Mouse (Mus musculus): ENCODE data around the gene Dmgdh. TPM values are rescaled to one million over a fixed set of nuclear protein-coding genes. Genes with fewer than 3 reads are reported as not detected.
A peak's percentile ranks its signal among the peaks of the same experiment; 100 is the strongest.

The Dmgdh gene
- polyA plus RNA-seq, 1 experiment, result not detected

DNA sequence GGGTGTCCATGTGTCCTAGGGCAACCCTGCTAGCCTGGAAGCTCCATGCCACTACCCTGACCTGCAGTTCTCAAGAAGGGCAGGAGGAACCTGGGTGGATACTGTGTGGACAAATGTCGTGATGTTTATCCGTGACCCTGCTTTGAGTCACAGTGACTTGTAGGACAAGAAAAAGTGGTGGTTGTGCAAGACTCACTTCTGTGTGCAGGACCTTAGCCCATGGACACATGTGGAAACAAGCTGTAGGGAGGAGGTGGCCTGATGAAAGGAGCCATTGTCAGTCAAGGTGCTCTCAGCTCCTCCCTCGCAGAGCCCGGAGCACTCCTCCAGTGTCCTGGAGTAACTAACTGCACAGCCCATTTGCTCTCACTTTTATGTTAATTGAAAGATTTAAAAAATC, 31.5 kb downstream of the Dmgdh start:
- H3K4me1 ChIP-seq (ENCODE audit: control insufficient read depth, insufficient read depth, low read length), result no peaks in the 10 kb centered on the region
- TF ChIP-seq POLR2A (IDR thresholded peaks at IDR 0.05; ENCODE audit: borderline replicate concordance, low read depth, low read length) (no peak), CTCF (IDR thresholded peaks at IDR 0.05; ENCODE audit: low read depth, low read length) (no peak)
- H3K4me3 ChIP-seq (ENCODE audit: insufficient read depth, low read length), result no peak overlapping the region
- H3K27ac ChIP-seq (ENCODE audit: insufficient read depth, low read depth, low read length), result no peak overlapping the region

DNA sequence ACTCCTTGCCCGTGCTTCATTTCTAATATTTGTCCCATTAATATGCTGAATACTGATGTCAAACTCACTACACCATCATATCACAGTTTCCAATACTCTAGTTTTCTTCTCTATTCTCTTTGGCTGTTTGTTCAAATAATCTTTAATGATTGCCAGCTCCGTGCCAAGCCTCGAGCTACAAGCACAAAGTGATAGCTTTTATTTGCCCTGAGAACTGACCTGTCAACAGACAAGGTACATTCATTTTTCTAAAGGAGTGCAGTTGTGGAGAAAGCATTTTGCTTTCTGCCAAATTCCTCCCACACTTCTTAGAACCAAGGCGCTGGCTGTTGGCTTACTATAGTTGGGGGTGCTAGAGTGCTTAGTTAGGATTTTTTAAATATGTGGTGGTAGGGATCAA, 33.0 kb downstream of the Dmgdh start:
- Histone ChIP-seq H3K4me3 (ENCODE audit: insufficient read depth, low read length) (no peak overlapping the region), H3K4me1 (ENCODE audit: control insufficient read depth, insufficient read depth, low read length) (no peaks in the 10 kb centered on the region), H3K27ac (ENCODE audit: insufficient read depth, low read depth, low read length) (no peak overlapping the region)
- TF ChIP-seq CTCF (IDR thresholded peaks at IDR 0.05; ENCODE audit: low read depth, low read length) (no peak), POLR2A (IDR thresholded peaks at IDR 0.05; ENCODE audit: borderline replicate concordance, low read depth, low read length) (no peak)

DNA sequence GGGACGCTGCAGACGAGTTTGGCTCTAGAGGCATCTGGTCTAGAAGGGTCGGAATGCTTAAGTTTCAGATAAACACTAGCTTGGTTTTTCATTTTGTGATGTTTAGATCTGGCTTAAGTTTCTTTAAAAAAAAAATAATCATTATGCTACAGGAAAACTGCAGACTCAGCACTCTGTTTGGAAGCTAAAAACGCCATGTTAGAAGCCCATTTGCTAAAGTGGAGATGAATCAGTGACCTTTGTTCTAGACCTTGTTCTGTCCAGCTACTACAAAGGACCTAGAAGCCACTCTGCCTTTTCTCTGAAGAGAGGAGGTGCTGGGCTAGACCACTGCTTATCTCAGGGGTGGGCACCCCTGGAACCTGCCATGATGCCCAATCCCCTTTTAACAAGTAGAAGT, 36.1 kb downstream of the Dmgdh start:
- Histone ChIP-seq H3K4me1 (ENCODE audit: control insufficient read depth, insufficient read depth, low read length) (no peaks in the 10 kb centered on the region), H3K4me3 (ENCODE audit: insufficient read depth, low read length) (no peak overlapping the region), H3K27ac (ENCODE audit: insufficient read depth, low read depth, low read length) (no peak overlapping the region)
- TF ChIP-seq CTCF (IDR thresholded peaks at IDR 0.05; ENCODE audit: low read depth, low read length), result no peak
- TF ChIP-seq POLR2A (IDR thresholded peaks at IDR 0.05; ENCODE audit: borderline replicate concordance, low read depth, low read length), result no peak

DNA sequence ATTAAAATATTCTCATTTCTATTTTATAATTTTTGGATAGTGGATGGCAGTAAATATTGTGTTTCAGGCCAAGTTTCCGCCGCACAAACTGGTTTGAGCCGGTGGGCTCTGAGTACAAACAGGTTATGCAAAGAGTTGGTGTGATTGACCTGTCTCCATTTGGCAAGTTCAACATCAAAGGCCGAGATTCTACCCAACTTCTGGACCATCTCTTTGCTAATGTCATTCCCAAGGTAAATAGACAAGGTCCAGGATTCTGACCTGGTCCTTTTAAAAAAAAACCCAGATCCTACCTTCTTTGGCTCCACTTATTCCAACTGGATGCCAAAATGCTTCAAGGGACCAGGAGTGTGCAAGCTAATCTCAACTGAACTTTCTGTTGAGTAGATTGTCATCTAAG, 37.0 kb downstream of the Dmgdh start:
- Histone ChIP-seq H3K27ac (ENCODE audit: insufficient read depth, low read depth, low read length) (no peak overlapping the region), H3K4me1 (ENCODE audit: control insufficient read depth, insufficient read depth, low read length) (no peaks in the 10 kb centered on the region), H3K4me3 (ENCODE audit: insufficient read depth, low read length) (no peak overlapping the region)
- TF ChIP-seq POLR2A (IDR thresholded peaks at IDR 0.05; ENCODE audit: borderline replicate concordance, low read depth, low read length), result no peak
- TF ChIP-seq CTCF (IDR thresholded peaks at IDR 0.05; ENCODE audit: low read depth, low read length), result no peak

DNA sequence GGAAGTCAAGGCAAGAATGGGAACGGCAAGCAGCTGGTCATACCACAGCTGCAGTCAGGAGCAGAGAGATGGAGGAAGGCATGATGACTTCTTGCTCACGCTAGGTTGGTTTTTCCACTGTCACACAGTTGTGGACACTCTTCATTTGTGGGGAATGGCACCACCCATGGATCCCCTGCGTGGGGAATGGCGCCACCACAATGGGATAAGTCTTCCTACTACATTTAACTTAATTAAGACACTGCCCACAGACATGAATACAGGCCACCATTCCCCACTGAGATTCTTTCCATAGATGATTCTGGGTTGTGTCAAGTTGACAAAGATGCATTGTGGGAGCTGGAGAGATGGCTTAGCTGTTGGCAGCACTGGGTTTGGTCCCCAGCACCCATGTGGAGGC, 38.1 kb downstream of the Dmgdh start:
- Histone ChIP-seq H3K4me3 (ENCODE audit: insufficient read depth, low read length) (no peak overlapping the region), H3K4me1 (ENCODE audit: control insufficient read depth, insufficient read depth, low read length) (no peaks in the 10 kb centered on the region), H3K27ac (ENCODE audit: insufficient read depth, low read depth, low read length) (no peak overlapping the region)
- TF ChIP-seq CTCF (IDR thresholded peaks at IDR 0.05; ENCODE audit: low read depth, low read length) (no peak), POLR2A (IDR thresholded peaks at IDR 0.05; ENCODE audit: borderline replicate concordance, low read depth, low read length) (no peak)

DNA sequence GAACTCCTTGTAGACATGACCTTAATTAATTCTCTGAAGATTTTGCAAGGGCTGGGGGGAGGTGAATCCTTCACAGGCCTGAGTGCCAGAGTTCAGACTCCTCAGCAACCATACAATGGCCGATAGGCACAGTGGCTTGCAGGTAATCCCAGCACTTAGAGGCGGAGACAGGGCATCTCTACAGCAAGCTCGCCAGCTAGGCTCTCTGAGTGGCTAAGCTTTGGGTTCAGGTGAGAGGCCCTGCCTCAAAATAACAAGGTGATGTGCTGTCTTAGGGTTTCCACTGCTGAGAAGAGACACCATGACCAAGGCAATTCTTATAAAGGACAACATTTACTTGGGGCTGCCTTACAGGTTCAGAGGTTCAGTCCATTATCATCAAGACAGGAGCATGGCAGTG, 39.6 kb downstream of the Dmgdh start:
- TF ChIP-seq CTCF (IDR thresholded peaks at IDR 0.05; ENCODE audit: low read depth, low read length), result no peak
- TF ChIP-seq POLR2A (IDR thresholded peaks at IDR 0.05; ENCODE audit: borderline replicate concordance, low read depth, low read length), result no peak
- Histone ChIP-seq H3K27ac (ENCODE audit: insufficient read depth, low read depth, low read length) (no peak overlapping the region), H3K4me3 (ENCODE audit: insufficient read depth, low read length) (no peak overlapping the region), H3K4me1 (ENCODE audit: control insufficient read depth, insufficient read depth, low read length) (peaks cover 2% of the 10 kb centered on the region; the same call in 1 of the 2 replicates)

DNA sequence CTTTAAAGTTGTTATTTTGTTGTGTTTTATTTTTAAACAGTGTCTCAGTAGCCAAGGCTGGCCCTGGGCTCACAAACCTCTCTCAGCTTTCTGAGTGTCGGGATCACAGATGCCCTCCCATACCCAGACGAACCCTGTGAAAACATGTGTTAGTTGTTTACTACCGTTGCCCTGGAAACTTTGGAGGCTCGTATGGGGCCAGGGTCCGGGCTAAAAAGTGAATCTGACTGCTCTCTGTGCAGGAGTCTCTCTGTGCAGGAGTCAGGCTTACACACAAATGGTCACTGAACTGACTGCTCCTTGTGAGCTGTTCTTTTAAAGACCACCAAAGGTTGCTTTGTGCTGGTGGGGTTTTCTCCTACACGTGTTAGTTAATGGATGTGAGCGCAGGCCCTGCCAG, 42.9 kb downstream of the Dmgdh start:
- Histone ChIP-seq H3K4me1 (ENCODE audit: control insufficient read depth, insufficient read depth, low read length) (peaks cover 2% of the 10 kb centered on the region; the same call in 1 of the 2 replicates), H3K27ac (ENCODE audit: insufficient read depth, low read depth, low read length) (no peak overlapping the region), H3K4me3 (ENCODE audit: insufficient read depth, low read length) (no peak overlapping the region)
- TF ChIP-seq CTCF (IDR thresholded peaks at IDR 0.05; ENCODE audit: low read depth, low read length), result no peak
- no peak for TF ChIP-seq POLR2A (IDR thresholded peaks at IDR 0.05; ENCODE audit: borderline replicate concordance, low read depth, low read length)

DNA sequence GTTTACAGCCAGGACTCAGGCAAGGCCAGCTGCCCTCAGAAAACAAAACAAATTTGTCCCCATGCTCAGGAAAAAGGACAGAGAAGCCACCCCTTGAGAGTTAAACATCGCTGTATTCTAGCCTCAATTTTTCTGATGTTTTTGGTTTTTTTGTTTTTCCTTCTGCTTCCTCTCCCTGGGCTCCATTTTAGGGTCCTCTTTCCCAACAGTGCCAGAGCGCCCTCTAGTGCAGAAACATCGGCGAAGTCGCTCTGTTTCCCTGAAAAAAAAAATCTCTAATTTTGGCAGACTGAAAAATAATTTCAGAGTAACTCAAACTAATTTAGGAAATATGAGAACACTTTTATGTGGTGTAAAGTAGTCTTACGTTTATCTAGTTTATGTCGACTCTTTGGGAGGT, 44.7 kb downstream of the Dmgdh start:
- Histone ChIP-seq H3K4me3 (ENCODE audit: insufficient read depth, low read length) (no peak overlapping the region), H3K27ac (ENCODE audit: insufficient read depth, low read depth, low read length) (no peak overlapping the region), H3K4me1 (ENCODE audit: control insufficient read depth, insufficient read depth, low read length) (peaks cover 2% of the 10 kb centered on the region; the same call in 1 of the 2 replicates)
- TF ChIP-seq POLR2A (IDR thresholded peaks at IDR 0.05; ENCODE audit: borderline replicate concordance, low read depth, low read length) (no peak), CTCF (IDR thresholded peaks at IDR 0.05; ENCODE audit: low read depth, low read length) (peak; percentile 82)

DNA sequence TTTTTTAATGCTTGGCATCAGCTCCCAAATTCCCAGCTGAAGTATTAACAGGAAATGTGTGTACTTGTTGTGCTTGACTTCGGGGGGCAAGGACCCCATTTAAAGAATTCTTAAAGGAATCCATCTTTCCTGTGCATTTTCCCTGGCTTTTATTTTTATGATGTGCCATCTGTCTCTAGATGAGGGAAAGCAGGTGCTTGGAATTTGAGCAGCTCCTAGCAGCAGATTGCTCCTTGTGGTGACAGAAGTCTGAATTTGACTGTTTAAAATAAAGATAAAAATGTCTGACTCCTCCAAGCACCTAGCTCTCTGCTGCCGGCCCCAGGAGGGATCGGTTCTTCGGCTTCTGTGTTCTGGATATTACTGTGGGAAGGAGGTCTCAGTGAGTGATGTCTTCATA, 47.7 kb downstream of the Dmgdh start:
- peaks cover 2% of the 10 kb centered on the region; the same call in 1 of the 2 replicates for H3K4me1 ChIP-seq (ENCODE audit: control insufficient read depth, insufficient read depth, low read length)
- H3K27ac ChIP-seq (ENCODE audit: insufficient read depth, low read depth, low read length), result no peak overlapping the region
- H3K4me3 ChIP-seq (ENCODE audit: insufficient read depth, low read length), result no peak overlapping the region
- TF ChIP-seq POLR2A (IDR thresholded peaks at IDR 0.05; ENCODE audit: borderline replicate concordance, low read depth, low read length) (no peak), CTCF (IDR thresholded peaks at IDR 0.05; ENCODE audit: low read depth, low read length) (no peak)

DNA sequence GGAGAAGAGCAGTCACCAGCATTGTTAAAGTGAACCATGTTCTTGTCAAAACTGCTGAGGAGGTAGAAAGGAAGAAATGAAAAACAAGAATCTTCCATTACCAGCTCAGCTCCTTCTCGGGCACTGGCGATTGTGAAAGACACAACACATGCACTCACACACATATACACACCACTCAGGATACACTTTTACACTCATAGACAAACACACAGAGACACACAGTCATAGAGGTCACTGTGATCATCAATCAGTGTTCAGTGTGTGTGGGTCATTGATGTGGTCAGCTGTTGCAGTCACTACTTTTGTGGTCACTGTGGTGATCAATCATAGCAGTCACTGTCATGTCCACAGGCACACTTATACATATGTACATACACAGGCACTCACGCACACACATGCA, 49.2 kb downstream of the Dmgdh start:
- no peak for TF ChIP-seq POLR2A (IDR thresholded peaks at IDR 0.05; ENCODE audit: borderline replicate concordance, low read depth, low read length)
- TF ChIP-seq CTCF (IDR thresholded peaks at IDR 0.05; ENCODE audit: low read depth, low read length), result no peak
- Histone ChIP-seq H3K27ac (ENCODE audit: insufficient read depth, low read depth, low read length) (no peak overlapping the region), H3K4me3 (ENCODE audit: insufficient read depth, low read length) (no peak overlapping the region), H3K4me1 (ENCODE audit: control insufficient read depth, insufficient read depth, low read length) (no peaks in the 10 kb centered on the region)

DNA sequence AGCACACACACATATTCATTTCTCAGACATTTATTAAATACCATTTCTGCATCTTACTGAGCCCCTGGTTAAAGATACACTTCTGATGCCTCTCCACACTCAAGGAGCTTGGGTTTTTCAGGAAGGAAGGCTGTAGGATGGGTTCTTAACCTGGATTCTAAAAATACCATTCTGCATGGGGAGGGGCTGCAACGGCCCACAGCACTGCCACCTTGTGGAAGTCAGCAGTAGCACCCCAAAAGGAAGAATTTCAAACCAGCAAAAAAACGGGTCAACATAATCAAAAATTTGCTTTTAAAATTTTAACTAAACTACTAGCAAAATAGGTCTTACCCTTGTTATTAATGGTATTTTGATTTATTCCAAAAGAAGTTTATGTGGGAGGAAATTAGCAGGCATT, 50.0 kb downstream of the Dmgdh start:
- Histone ChIP-seq H3K27ac (ENCODE audit: insufficient read depth, low read depth, low read length) (no peak overlapping the region), H3K4me1 (ENCODE audit: control insufficient read depth, insufficient read depth, low read length) (no peaks in the 10 kb centered on the region), H3K4me3 (ENCODE audit: insufficient read depth, low read length) (no peak overlapping the region)
- TF ChIP-seq POLR2A (IDR thresholded peaks at IDR 0.05; ENCODE audit: borderline replicate concordance, low read depth, low read length) (no peak), CTCF (IDR thresholded peaks at IDR 0.05; ENCODE audit: low read depth, low read length) (peak; percentile 83)
